Mouse (Mus musculus) CH12.LX (cell line): ENCODE results near the gene Rer1.

Experiments
- CTCF ChIP-seq, 2 experiments: IDR thresholded peaks in 1 of 2; conservative IDR thresholded peaks in 1 of 2; 2 replicates each; pipeline ENCODE4 v1.5.1; 2011 to 2012; ENCODE audit warnings: low read depth in 2 of 2, low read length in 2 of 2, improper control_type of control experiment in 1 of 2, inconsistent platforms in 1 of 2, mild to moderate bottlenecking in 1 of 2, moderate library complexity in 1 of 2
- EP300 ChIP-seq: IDR thresholded peaks from 2 replicates; pipeline ENCODE4 v1.6.1; 2011; ENCODE audit warnings: low read length, improper control_type of control experiment
- ETS1 ChIP-seq: conservative IDR thresholded peaks from 2 replicates; pipeline ENCODE4 v1.6.1; 2012; ENCODE audit warnings: low read depth, mild to moderate bottlenecking, inconsistent platforms, low read length, improper control_type of control experiment, moderate library complexity
- GABPA ChIP-seq: IDR thresholded peaks from 2 replicates; pipeline ENCODE4 v1.6.1; 2012; ENCODE audit warnings: low read depth, low read length, improper control_type of control experiment, inconsistent platforms; ENCODE audit not compliant: insufficient replicate concordance
- JUN ChIP-seq: IDR thresholded peaks from 2 replicates; pipeline ENCODE4 v1.6.1; 2011; ENCODE audit warnings: low read depth, mild to moderate bottlenecking, low read length, improper control_type of control experiment, moderate library complexity; ENCODE audit not compliant: insufficient read depth
- MAX ChIP-seq: IDR thresholded peaks from 2 replicates; pipeline ENCODE4 v1.6.1; 2011; ENCODE audit warnings: low read length, improper control_type of control experiment
- MYC ChIP-seq: IDR thresholded peaks from 2 replicates; pipeline ENCODE4 v1.6.1; 2011; ENCODE audit warnings: low read depth, mild to moderate bottlenecking, improper control_type of control experiment, low read length
- POLR2A ChIP-seq: IDR thresholded peaks from 2 replicates; pipeline ENCODE4 v1.6.1; 2011; ENCODE audit warnings: low read depth, mild to moderate bottlenecking, improper control_type of control experiment, low read length
- ZKSCAN1 ChIP-seq: IDR thresholded peaks from 2 replicates; pipeline ENCODE4 v1.6.1; 2012; ENCODE audit warnings: low read depth, inconsistent platforms, low read length, improper control_type of control experiment, borderline replicate concordance
- ZMIZ1 ChIP-seq: IDR thresholded peaks from 2 replicates; pipeline ENCODE4 v1.6.1; 2012; ENCODE audit warnings: low read depth, mild to moderate bottlenecking, inconsistent platforms, low read length, improper control_type of control experiment

GRCm38 (mm10) chr4:155118278-155118677 lies 32.1 kb upstream of the Rer1 start:
- no peak for TF ChIP-seq CTCF (conservative IDR thresholded peaks at IDR 0.05 in 1 of 2, IDR thresholded peaks at IDR 0.05 in 1 of 2; ENCODE audit: low read depth in 2 of 2, low read length in 2 of 2)
- no peak for TF ChIP-seq POLR2A
- no peak for TF ChIP-seq MAX
- no peak for TF ChIP-seq MYC
- no peak for TF ChIP-seq GABPA
- TF ChIP-seq ZMIZ1, result no peak
- no peak for TF ChIP-seq EP300
- no peak for TF ChIP-seq ZKSCAN1
- no peak for TF ChIP-seq ETS1
- no peak for TF ChIP-seq JUN
